Mouse (Mus musculus) lung, postnatal 0 days (tissue): ENCODE data around the gene Agtrap.

Source experiments
- CTCF ChIP-seq: IDR thresholded peaks from 2 replicates; pipeline ENCODE4 v1.5.1; 2016; ENCODE audit warnings: antibody characterized with exemption, mild to moderate bottlenecking
- EP300 ChIP-seq: IDR thresholded peaks from 2 replicates; pipeline ENCODE4 v1.6.1; 2016; ENCODE audit warnings: antibody characterized with exemption, mild to moderate bottlenecking, control low read depth

- TF ChIP-seq CTCF, result no peak
- TF ChIP-seq EP300, result no peak
Measured at GRCm38 (mm10) chr4:148130561-148131413, 43.0 kb upstream of the Agtrap start, which contains the start of gene Draxin.
